Mouse (Mus musculus) MEL (cell line): ENCODE data around the gene Ednra. TPM values are rescaled to one million over a fixed set of nuclear protein-coding genes. Genes with fewer than 3 reads are reported as not detected.

Source experiments
- DNase-seq: peaks from one replicate; pipeline ENCODE4 v3.0.0; 2011; ENCODE audit warnings: low read depth, low spot score
- H3K27ac ChIP-seq: 2 replicates; pipeline ENCODE4 v1.5.1; 2012; ENCODE audit warnings: low read depth, mild to moderate bottlenecking, control low read depth, low read length, moderate library complexity; ENCODE audit not compliant: control insufficient read depth
- H3K27me3 ChIP-seq, 2 experiments: fragments of 150-350 bp in 1 of 2; sonication (generic) in 1 of 2; 2 replicates each; pipeline ENCODE4 v1.6.1; 2012; ENCODE audit warnings: low read length in 2 of 2, mild to moderate bottlenecking in 2 of 2, improper control_type of control experiment in 1 of 2, moderate library complexity in 1 of 2; ENCODE audit not compliant: insufficient read depth in 2 of 2, control insufficient read depth in 1 of 2
- H3K36me3 ChIP-seq, 2 experiments: 2 replicates each; pipeline ENCODE4 v1.6.1; 2012 to 2014; ENCODE audit warnings: low read length in 2 of 2, improper control_type of control experiment in 1 of 2, inconsistent platforms in 1 of 2, mild to moderate bottlenecking in 1 of 2; ENCODE audit not compliant: insufficient read depth in 2 of 2, control insufficient read depth in 1 of 2
- H3K4me1 ChIP-seq, 2 experiments: fragments of 150-350 bp in 1 of 2; sonication (generic) in 1 of 2; 2 replicates each; pipeline ENCODE4 v1.6.1; 2012; ENCODE audit warnings: low read length in 2 of 2, improper control_type of control experiment in 1 of 2, mild to moderate bottlenecking in 1 of 2; ENCODE audit not compliant: insufficient read depth in 2 of 2, control insufficient read depth in 1 of 2
- H3K4me3 ChIP-seq, 2 experiments: fragments of 150-350 bp in 1 of 2; sonication (generic) in 1 of 2; 2 replicates each; pipeline ENCODE4 v1.5.1; 2012; ENCODE audit warnings: low read depth in 2 of 2, low read length in 2 of 2, mild to moderate bottlenecking in 2 of 2, moderate library complexity in 2 of 2, control low read depth in 1 of 2, improper control_type of control experiment in 1 of 2; ENCODE audit not compliant: control insufficient read depth in 1 of 2, insufficient read depth in 1 of 2
- H3K79me2 ChIP-seq: 2 replicates; pipeline ENCODE4 v1.6.1; 2012; ENCODE audit warnings: mild to moderate bottlenecking, low read length, moderate library complexity; ENCODE audit not compliant: control insufficient read depth, poor library complexity, insufficient read depth
- H3K9ac ChIP-seq: 2 replicates; pipeline ENCODE4 v1.6.1; 2012; ENCODE audit warnings: low read depth, mild to moderate bottlenecking, control low read depth, low read length, moderate library complexity; ENCODE audit not compliant: control insufficient read depth, poor library complexity, severe bottlenecking
- H3K9me3 ChIP-seq: fragments of 150-350 bp; sonication (generic); replicated peaks from 2 replicates; pipeline ENCODE4 v1.6.1; 2012; ENCODE audit warnings: mild to moderate bottlenecking, low read length, improper control_type of control experiment, moderate library complexity; ENCODE audit not compliant: insufficient read depth
- CHD2 ChIP-seq: IDR thresholded peaks from 2 replicates; pipeline ENCODE4 v1.6.1; 2011; ENCODE audit warnings: low read length, improper control_type of control experiment
- CTCF ChIP-seq, 3 experiments: IDR thresholded peaks in 2 of 3; conservative IDR thresholded peaks in 1 of 3; 2 replicates each; pipeline ENCODE4 v1.5.1; 2011 to 2012; ENCODE audit warnings: low read length in 3 of 3, low read depth in 2 of 3, mild to moderate bottlenecking in 2 of 3, improper control_type of control experiment in 1 of 3, inconsistent platforms in 1 of 3, mixed read lengths in 1 of 3, moderate library complexity in 1 of 3; ENCODE audit not compliant: control insufficient read depth in 1 of 3, insufficient read depth in 1 of 3, poor library complexity in 1 of 3, severe bottlenecking in 1 of 3
- E2F4 ChIP-seq: IDR thresholded peaks from 2 replicates; pipeline ENCODE4 v1.6.1; 2011; ENCODE audit warnings: low read depth, low read length, improper control_type of control experiment, borderline replicate concordance
- ETS1 ChIP-seq: IDR thresholded peaks from 2 replicates; pipeline ENCODE4 v1.6.1; 2012; ENCODE audit warnings: low read depth, mild to moderate bottlenecking, inconsistent platforms, low read length, improper control_type of control experiment, moderate library complexity
- GATA1 ChIP-seq: IDR thresholded peaks from 2 replicates; pipeline ENCODE4 v1.6.1; 2011; ENCODE audit warnings: low read depth, low read length, improper control_type of control experiment
- JUND ChIP-seq: IDR thresholded peaks from 2 replicates; pipeline ENCODE4 v1.6.1; 2011; ENCODE audit warnings: low read depth, mild to moderate bottlenecking, improper control_type of control experiment, low read length
- KAT2A ChIP-seq: conservative IDR thresholded peaks from 2 replicates; pipeline ENCODE4 v1.6.1; 2012; ENCODE audit warnings: low read depth, low read length, improper control_type of control experiment, inconsistent platforms
- MEF2A ChIP-seq: IDR thresholded peaks from 2 replicates; pipeline ENCODE4 v1.6.1; 2014; ENCODE audit warnings: low read depth, mild to moderate bottlenecking, inconsistent platforms, low read length, improper control_type of control experiment; ENCODE audit not compliant: poor library complexity, insufficient replicate concordance, severe bottlenecking; ENCODE audit errors: extremely low read depth
- MXI1 ChIP-seq: IDR thresholded peaks from 2 replicates; pipeline ENCODE4 v1.6.1; 2011; ENCODE audit warnings: mild to moderate bottlenecking, low read depth, low read length, improper control_type of control experiment
- MYB ChIP-seq: IDR thresholded peaks from 2 replicates; pipeline ENCODE4 v1.6.1; 2011; ENCODE audit warnings: mild to moderate bottlenecking, low read depth, low read length, improper control_type of control experiment
- MYC ChIP-seq: IDR thresholded peaks from 2 replicates; pipeline ENCODE4 v1.6.1; 2011; ENCODE audit warnings: low read depth, mild to moderate bottlenecking, low read length, improper control_type of control experiment, moderate library complexity
- NELFE ChIP-seq: IDR thresholded peaks from 2 replicates; pipeline ENCODE4 v1.6.1; 2011; ENCODE audit warnings: low read depth, low read length, improper control_type of control experiment
- POLR2AphosphoS5 ChIP-seq: IDR thresholded peaks from 2 replicates; pipeline ENCODE4 v1.6.1; 2012; ENCODE audit warnings: low read depth, borderline replicate concordance, mild to moderate bottlenecking, inconsistent platforms, low read length, moderate library complexity, mixed read lengths
- SMC3 ChIP-seq: IDR thresholded peaks from 2 replicates; pipeline ENCODE4 v1.6.1; 2011; ENCODE audit warnings: low read depth, low read length, improper control_type of control experiment
- TBP ChIP-seq: IDR thresholded peaks from 2 replicates; pipeline ENCODE4 v1.8.0; 2011; ENCODE audit warnings: low read depth, low read length, improper control_type of control experiment
- USF1 ChIP-seq: IDR thresholded peaks from 2 replicates; pipeline ENCODE4 v1.6.1; 2014; ENCODE audit warnings: low read depth, mild to moderate bottlenecking, inconsistent platforms, low read length, improper control_type of control experiment, moderate library complexity
- ZKSCAN1 ChIP-seq: IDR thresholded peaks from 2 replicates; pipeline ENCODE4 v1.6.1; 2012; ENCODE audit warnings: low read depth, mild to moderate bottlenecking, inconsistent platforms, low read length, improper control_type of control experiment, moderate library complexity
- ZMIZ1 ChIP-seq: IDR thresholded peaks from 2 replicates; pipeline ENCODE4 v1.6.1; 2012; ENCODE audit warnings: low read depth, mild to moderate bottlenecking, inconsistent platforms, low read length, improper control_type of control experiment, moderate library complexity
- ZNF384 ChIP-seq: IDR thresholded peaks from 2 replicates; pipeline ENCODE4 v1.6.1; 2012; ENCODE audit warnings: low read depth, mild to moderate bottlenecking, inconsistent platforms, low read length, improper control_type of control experiment
- polyA plus RNA-seq, 2 experiments: library from polyadenylated mRNA; stranded (reverse) in 1 of 2; unstranded in 1 of 2; fragments of >175 nt in 1 of 2; fragments of >200 nt in 1 of 2; gene quantifications; 2 replicates each; pipeline versions ENCODE4 v1.2.1 to v1.2.4; 2012; ENCODE audit warnings: low replicate concordance in 2 of 2, low read depth in 1 of 2; ENCODE audit not compliant: insufficient read length in 2 of 2, insufficient read depth in 1 of 2, missing spikeins in 1 of 2
- total RNA-seq: library from RNA; depleted of rRNA; stranded (reverse); fragments of 300-350 nt; gene quantifications from 2 replicates; pipeline ENCODE4 v1.2.3, GENCODE M21; 2012

Gene Ednra
- total and polyA plus RNA-seq, 3 experiments = not detected

- Histone ChIP-seq H3K27ac (no peak overlapping the region), H3K36me3 (peaks cover 0 to 2% of the 10 kb centered on the region in 2 experiments; a peak in 1 of 4 replicates), H3K4me1 (peaks cover 0 to 7% of the 10 kb centered on the region in 2 experiments; a peak in 2 of 4 replicates), H3K9ac (no peak overlapping the region), H3K9me3 (no peaks in the 10 kb centered on the region), H3K27me3 (no peaks in the 10 kb centered on the region), H3K79me2 (no peaks in the 10 kb centered on the region), H3K4me3 (no peak overlapping the region)
- TF ChIP-seq ETS1 (no peak), ZKSCAN1 (no peak), TBP (no peak), POLR2AphosphoS5 (no peak), ZNF384 (no peak), MYC (no peak), CTCF (IDR thresholded peaks at IDR 0.05 in 2 of 3, conservative IDR thresholded peaks at IDR 0.05 in 1 of 3; ENCODE audit: control insufficient read depth in 1 of 3, insufficient read depth in 1 of 3, low read depth in 2 of 3, low read length in 3 of 3, poor library complexity in 1 of 3, severe bottlenecking in 1 of 3) (no peak), CHD2 (no peak), NELFE (no peak), MEF2A (no peak), USF1 (no peak), E2F4 (no peak), MXI1 (no peak), JUND (no peak), KAT2A (no peak), SMC3 (no peak), GATA1 (no peak), MYB (no peak), ZMIZ1 (no peak)
- DNase-seq = no peak
Measured at GRCm38 (mm10) chr8:77683356-77684106, 40.7 kb downstream of the Ednra start.
